Mouse (Mus musculus): ENCODE measurements at regions not wholly inside any gene's neighbourhood (a gene's known extent, or its start where the extent isn't known, plus 50 kb on each side); places are given as distances from the start of the nearest gene placed in this dataset.

DNA sequence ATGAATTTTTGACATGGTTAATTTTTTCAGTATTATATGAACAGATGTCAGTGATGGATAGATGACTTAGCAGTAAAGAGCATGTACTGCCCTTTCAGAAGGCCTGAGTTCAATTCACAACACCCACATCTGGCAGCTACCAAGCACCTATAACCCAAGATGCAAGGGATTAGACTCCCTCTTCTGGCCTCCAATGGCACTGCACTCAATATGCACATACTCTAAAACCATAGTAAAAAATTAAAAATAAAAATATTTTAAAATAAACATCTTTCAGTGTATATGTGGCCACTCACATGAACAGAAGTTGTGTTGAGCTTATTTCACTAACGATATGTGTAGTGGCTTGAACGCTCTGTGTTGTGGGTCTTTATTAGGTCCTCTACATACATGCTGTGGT, 152.4 kb downstream of the Hs3st3b1 start:
- DNase-seq, result no peak

DNA sequence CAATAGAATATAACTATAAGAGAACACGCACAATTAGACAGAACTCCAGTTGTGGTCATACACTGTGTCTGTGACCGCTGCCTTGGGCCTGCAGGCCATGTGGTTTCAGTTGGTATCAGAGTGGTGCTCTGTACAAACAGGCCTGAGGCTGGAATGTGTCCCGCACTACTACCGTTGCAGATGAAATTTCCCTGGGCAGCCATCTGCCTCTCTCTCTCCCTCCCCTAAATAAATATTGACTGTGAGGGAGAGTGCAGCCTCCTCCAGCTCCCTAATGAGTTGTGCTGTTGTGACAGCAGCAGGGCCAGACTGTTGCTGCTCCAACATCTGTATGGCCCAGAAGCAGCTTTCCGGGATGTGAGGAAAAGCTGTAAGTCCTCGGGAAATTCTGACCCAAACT, 146.7 kb downstream of the Hs3st3b1 start:
- DNase-seq, result no peak

DNA sequence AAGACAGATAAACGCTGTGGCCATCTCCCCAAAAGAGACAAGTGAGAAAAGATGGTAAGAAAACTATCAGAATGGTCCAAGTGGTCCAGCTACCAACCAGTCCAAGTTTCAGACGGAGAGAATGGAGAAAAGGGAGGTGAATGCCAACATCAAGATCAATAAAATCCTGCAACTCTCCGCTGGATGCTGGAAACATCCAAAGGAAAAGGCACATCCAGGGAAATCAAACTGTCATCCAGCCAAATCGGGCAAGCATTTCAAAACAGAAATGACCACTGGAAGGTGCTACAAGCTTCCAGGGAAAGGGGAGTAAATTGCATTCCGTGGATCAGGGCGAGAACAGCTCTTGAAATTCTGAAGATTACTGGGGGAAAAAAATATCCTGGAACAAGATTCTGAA, 142.7 kb downstream of the Hs3st3b1 start:
- DNase-seq, result no peak

DNA sequence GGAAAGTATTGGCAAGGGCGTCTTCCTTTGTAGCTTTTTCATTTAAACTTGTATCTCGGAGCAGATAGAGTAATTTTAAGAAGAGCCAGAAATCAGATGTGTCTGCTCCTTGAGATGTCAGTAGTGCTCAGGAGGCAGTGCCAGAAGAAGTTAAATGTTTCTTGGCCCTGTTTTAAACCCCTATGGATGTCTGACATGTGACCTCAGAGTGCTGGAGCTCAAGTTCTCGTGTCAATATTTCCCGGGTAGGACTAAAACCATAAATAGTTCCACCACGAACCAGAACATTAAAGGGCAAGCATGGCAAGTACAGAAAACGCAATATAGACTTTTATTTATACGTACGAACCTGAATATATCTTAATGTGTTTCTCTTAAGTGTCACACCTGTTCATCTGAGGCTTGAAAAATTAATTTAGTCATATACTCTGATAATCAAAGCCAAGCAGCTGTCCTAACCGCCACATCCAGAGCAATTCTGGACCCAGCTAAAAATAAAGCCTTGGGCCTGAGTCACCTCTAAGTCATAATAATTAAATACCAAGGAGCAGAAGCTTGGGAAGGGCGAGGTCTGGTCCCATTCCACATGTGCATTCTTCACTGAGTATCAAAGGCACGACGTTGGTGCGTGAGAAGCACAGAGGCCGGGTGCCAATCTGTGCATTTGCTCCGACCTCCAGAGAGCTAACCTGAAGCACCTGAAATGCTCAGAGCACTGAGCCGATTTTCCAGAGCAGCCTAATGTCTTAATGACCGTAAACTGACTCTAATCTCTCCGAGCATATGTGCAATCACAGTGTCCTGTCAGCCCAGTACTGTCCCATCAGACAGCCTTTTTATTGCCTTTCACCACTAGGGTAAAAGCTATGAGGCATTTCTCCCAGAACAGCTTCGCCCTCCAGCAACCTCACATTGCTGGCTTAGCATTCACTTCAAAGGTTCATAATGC, 139.8 kb downstream of the Hs3st3b1 start:
- DNase-seq, result no peak

DNA sequence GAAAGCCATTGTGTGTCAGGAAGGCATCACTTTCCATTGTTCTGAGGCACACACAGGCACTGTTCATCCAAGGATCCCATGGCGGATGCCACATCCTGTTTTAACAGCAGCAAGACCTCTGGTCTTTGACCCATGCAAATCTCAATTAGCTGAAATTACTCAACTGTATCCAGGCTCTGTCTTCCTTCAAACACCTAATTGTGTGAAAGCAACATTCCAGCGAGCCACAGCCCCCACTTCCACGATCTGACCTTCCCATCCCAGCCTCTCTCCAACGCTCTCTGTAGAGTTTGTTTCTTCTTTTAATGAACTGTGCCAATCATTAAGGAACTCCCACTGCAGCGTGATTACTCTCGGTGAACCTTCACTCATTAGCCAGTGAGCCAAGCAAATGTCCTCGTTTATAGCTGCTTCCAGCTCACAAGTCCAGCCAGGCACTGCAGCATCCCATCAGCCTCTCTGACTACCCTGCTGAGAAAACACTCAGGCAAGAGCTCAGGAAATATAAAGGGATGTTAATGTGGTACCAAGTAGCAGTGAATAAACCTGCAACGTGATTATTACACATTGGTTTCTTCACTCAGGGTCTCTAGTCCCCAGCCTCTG, 136.7 kb downstream of the Hs3st3b1 start:
- no peak for DNase-seq

DNA sequence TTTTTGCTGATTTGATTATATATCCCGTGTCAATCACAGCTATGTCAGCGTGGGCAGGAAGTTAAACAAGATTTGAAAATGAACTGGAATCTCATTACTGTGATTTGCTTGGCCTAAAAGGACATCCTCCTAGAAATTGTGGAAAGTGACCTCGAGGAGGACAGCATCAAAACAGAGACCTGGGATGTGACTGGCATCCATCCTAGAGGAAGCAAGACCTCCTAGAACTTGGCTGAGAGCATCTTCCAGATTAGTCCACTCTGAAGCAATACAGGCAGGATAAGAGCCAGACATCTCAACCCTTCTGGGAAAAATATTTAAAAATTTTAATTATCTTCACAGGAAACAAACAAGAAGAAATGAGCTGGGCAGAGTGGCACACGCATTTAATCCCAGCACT, 136.1 kb downstream of the Hs3st3b1 start:
- no peak for DNase-seq

DNA sequence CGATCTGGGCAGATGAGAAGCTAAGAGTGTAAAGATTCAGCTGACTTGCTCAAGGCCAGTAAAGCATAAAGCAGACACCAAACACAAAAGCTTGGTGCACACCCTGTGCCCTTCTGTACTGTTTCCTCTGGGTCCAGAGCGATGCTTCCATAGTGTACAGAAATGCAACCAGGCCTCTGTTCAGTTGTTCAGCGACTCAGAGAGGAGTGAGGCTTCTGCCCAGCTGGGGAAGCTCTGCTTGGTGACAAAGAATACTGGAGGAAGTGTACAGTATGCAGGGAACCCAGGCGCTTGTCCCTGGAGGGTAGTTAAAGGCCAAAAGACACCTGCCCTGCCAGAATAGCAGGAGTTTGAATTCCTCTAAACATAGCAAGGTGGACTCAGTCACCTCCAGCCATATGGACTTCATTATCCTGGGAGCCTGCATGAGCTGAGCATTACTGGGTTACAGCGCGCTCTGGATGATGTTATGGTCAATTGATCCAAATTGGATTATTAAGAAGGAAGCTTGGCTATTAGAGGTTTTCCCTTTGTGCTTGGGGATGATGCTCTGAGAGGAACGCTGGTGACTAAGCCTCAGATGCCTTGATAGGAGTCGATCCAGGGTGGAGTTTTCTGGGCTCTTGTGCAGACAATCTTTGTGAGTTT, 132.5 kb downstream of the Hs3st3b1 start:
- DNase-seq, result no peak

DNA sequence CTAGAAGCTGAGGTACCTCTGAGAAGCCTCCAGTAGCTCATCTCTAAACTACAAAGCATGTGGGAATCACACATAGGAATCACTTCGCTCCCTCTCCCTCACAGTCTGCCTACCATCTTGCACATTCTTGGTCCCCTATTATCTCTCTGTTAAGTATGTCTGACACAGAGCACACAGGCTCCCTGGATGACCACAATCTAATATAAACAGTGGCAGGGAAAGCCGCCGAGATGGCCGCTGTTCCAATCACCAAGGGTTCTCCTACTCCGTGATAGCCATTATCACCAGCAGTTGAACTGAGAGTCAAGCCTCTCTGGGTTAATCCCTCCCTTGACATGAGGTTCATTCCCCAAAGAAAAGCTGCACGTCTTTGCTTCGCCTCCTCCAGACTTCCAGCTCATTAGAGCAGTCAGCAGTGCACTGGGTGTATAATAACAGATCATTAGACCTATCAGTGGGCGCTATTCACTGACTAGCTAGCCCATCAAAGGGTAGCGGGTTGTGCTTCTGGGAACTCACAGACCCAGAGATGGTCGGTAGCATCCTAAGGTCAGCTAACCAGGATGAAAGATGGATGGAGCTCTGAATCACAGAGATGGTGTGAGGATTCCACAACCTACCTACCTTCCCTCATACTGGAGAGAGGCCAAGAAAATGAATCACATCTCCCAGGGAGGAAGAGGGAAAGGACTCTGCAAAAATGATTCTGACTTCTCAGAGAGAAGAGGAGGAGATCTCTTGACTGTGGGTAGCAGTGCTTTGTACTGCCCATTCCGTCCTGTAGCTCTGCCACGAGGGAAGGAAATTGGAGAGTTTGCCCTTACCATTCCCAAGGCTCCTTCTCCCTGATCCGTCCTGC, 130.9 kb downstream of the Hs3st3b1 start:
- no peak for DNase-seq

DNA sequence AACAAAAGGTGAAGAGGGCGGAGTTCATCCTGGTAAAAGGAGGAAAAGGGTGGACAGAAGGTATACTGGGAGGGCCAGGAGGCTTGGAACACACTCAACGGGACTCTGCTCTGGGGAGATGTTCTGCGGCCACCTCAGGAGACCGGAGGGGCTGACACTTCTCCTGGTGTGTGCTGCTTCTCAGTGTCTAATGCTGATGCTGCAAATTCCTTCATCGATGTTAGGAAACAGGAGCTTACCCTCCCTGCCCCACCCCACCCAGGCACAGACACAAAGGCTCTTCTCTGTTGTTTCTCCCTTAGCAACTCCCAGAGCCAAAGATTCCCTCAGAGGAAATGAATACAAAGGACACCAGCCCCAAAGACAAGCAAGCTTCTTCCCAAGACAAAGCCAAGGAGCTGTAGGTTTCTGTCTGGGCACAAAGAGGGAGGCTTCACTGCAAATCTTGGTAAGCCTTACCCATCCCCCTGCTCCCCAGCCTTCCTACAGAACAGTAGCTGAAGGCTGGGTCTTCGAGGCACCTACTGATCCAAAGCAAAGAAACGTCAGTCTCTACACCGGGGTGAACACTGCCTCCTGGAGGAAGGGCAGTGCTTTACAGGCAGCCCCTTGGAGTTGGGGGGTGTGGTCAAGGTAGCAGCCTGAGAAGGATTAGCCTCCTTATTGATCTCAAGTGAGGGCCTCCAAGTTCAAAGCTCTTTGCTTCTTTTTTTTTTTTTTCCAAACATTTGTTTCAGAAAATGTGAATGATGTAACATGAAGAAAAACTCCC, 128.2 kb downstream of the Hs3st3b1 start:
- no peak for DNase-seq

DNA sequence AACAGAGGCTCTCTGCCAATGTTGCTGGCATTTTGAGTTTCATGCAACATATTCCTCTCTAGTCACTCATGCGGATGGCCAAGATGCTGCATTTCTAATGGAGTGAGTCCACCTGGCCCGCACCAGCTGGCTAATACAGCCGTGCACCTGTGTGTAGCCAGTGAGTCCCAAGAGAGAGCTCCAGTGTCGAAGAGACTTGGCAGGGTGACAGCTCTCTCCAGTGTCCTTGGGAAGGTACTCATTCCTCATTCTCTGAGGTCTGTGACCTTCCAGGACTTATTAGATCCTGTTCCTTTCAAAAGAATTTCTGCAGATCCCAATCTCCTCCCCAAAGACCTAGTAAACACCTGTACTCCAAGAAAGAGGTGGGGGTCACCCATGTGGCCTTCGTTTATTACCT, 109.9 kb downstream of the Hs3st3b1 start:
- DNase-seq, result no peak

DNA sequence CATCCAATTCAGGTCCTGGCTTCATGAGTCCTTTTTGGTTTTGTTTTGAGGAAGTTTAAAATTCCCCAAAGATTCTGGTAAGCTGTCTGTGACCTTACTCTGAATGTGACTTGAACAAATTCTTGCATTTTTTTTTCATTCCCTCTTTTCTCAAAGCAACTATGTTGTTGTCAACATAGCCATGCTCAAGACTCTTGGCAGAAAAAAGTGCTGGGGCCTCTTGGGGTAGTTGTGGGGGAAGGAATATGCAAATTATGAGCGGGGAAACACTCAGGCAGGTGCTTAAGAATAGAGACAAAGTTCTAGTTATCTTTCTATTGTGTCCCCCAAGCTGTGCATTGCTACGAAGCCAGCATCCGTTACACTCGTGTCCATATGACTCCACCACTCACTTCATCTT, 99.2 kb downstream of the Hs3st3b1 start:
- no peak for DNase-seq

DNA sequence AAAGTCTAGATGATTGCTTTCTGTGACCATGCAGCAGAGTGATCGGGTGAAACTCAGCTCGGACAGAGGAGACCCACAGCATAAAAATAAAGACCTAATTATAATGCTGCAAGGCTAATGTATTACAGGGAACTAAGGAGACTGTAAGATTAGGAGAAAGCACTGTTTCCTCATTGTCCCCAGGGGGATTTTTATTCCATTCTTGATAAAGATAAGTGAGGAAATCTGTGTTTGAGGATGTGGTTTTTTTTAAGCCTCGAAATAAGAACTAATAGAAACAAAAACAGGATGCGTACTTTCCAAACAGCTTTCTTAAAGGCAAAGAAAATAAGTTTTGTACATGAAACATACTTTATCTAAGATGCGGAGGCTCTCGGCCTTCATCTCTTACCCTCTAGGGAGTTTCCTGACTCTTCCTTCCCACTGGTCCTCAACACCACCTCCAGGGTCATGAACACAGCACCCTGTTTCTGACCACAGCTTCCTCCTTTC, 94.8 kb downstream of the Hs3st3b1 start:
- no peak for DNase-seq

DNA sequence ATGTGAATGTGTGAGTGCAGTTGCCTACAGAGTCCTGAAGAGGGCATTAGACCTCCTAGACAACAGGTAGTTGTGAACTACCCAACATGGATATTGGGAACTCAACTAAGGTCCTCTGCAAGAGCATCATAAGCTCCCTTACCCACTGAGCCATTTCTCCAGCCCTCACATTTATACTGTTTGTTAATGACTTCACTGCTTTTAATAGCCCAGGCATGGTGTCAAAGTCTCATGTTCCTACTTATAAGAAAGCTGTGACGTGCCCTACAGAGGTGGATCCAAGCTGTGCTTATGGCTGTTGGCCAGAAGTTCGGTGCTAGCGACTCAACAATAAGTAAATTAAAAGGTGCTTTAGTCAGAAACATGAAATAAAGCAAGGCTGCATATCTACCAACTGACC, 88.6 kb downstream of the Hs3st3b1 start:
- no peak for DNase-seq

DNA sequence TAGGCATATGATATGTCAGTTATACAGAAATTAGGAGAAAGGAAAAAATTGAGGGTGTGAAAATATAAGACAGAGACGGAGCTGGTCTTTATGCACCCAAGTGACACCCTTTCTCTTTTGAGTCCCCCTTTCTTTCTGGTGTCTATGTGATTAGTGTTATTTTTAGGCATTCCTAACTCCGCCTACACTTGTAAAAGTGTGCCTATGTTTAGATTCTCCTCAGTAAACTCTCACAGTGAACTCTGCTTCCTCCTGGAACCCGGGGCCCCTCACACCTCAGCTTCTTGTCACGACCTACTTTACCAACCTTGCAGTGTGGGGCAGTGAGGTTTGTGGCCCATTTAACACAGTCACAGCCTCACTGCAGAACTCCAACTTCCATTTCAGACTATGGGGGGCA, 88.0 kb downstream of the Hs3st3b1 start:
- DNase-seq, result no peak

DNA sequence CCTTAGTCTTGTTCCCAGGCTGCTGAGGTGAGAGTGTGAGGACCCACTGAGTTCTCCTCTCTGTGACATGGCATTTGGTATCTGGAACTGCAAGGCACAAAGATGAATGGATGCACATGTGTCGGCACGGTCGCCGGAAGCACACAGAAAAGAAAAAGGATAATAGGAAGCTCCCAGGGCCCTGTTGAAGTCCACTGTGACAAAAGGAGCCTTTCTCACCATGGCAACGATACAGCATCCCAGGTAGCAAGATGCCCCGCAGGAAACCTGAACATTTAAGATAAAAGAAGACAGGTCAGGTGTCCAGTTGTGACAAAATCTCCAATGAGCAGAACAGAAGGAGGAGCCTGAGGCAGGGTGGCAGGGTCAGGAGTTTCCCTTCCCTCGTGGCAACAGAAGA, 87.5 kb downstream of the Hs3st3b1 start:
- no peak for DNase-seq

All from right cerebral cortex, postnatal 25 days (tissue).